Mouse (Mus musculus): ENCODE results near the gene Tent4a. TPM values are rescaled to one million over a fixed set of nuclear protein-coding genes. Genes with fewer than 3 reads are reported as not detected.

The Tent4a gene
- polyA plus RNA-seq, 1 experiment from 2014 or later = 8.4 TPM

DNA sequence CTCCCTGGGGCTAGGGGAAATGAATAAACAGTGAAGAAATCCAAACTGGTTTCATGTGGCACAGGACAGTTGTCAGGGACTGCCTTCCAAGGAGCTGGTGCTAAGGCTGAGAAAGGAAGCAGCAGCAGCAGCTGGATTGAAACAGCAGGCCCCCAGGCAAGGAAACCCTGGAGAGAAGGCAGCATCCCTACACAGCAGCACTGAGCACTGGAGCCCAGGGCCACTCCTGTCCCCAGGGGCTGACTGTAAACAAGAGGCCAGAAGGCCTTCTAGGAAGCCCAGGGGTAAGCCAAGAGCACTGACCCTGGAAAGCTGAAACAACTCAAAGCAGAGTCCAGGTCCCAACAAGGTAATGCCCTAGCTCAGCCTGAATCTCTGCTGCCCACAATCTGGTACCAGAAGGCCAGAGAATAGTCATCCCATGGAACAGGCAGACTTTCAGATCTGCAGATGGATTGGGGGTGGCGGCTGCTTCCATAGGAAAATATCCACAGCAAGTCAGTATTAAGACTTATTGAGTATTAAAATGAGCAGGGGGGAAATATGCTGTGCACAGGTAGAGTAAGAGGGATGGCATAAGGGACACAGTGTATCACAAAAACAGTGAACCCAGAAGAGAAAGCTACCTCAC lies 12.1 kb downstream of the Tent4a start:
- Histone ChIP-seq H3K27ac (replicated peaks; ENCODE audit: low read depth, low read length) (no peak overlapping the region), H3K4me1 (ENCODE audit: control insufficient read depth, insufficient read depth, low read length) (peaks cover 10% of the 10 kb centered on the region), H3K9ac (ENCODE audit: low read length) (no peak overlapping the region), H3K4me3 (ENCODE audit: low read depth, low read length) (no peak overlapping the region), H3K36me3 (ENCODE audit: control insufficient read depth, insufficient read depth, low read length) (no peaks in the 10 kb centered on the region), H3K4me2 (ENCODE audit: low read depth, severe bottlenecking) (no peak overlapping the region), H3K9me3 (ENCODE audit: control insufficient read depth, low read length) (no peaks in the 10 kb centered on the region), H3K27me3 (ENCODE audit: control insufficient read depth, insufficient read depth, low read length) (no peaks in the 10 kb centered on the region)
- ATAC-seq (ENCODE audit: insufficient number of reproducible peaks, low FRiP score, low TSS enrichment, low read depth) (no peak), DNase-seq (ENCODE audit: low spot score) (no peak)
- WGBS = 96% methylated on average over 1 of the region's 1 CpGs

GRCm38 (mm10) chr13:69519137-69519536 lies 15.3 kb downstream of the Tent4a start:
- Histone ChIP-seq H3K9me3 (ENCODE audit: control insufficient read depth, low read length) (no peaks in the 10 kb centered on the region), H3K4me2 (ENCODE audit: low read depth, severe bottlenecking) (no peak overlapping the region), H3K36me3 (ENCODE audit: control insufficient read depth, insufficient read depth, low read length) (no peaks in the 10 kb centered on the region; the same call in 1 of the 2 replicates), H3K4me3 (ENCODE audit: low read depth, low read length) (no peak overlapping the region), H3K27me3 (ENCODE audit: control insufficient read depth, insufficient read depth, low read length) (no peaks in the 10 kb centered on the region), H3K9ac (ENCODE audit: low read length) (no peak overlapping the region), H3K27ac (replicated peaks; ENCODE audit: low read depth, low read length) (no peak overlapping the region), H3K4me1 (ENCODE audit: control insufficient read depth, insufficient read depth, low read length) (peaks cover 8% of the 10 kb centered on the region)
- WGBS = 83% methylated on average over 6 of the region's 6 CpGs
- DNase-seq (ENCODE audit: low spot score) (no peak), ATAC-seq (ENCODE audit: insufficient number of reproducible peaks, low FRiP score, low TSS enrichment, low read depth) (no peak)

- H3K36me3 ChIP-seq (ENCODE audit: control insufficient read depth, insufficient read depth, low read length) = peaks cover 2% of the 10 kb centered on the region; the same call in 1 of the 2 replicates
- H3K4me2 ChIP-seq (ENCODE audit: low read depth, severe bottlenecking) = no peak overlapping the region
- ATAC-seq (ENCODE audit: insufficient number of reproducible peaks, low FRiP score, low TSS enrichment, low read depth) (no peak), DNase-seq (ENCODE audit: low spot score) (no peak)
- no peaks in the 10 kb centered on the region for H3K9me3 ChIP-seq (ENCODE audit: control insufficient read depth, low read length)
- H3K27ac ChIP-seq (replicated peaks; ENCODE audit: low read depth, low read length) = no peak overlapping the region
- no peak overlapping the region for H3K9ac ChIP-seq (ENCODE audit: low read length)
- H3K27me3 ChIP-seq (ENCODE audit: control insufficient read depth, insufficient read depth, low read length) = no peaks in the 10 kb centered on the region
- no peak overlapping the region for H3K4me3 ChIP-seq (ENCODE audit: low read depth, low read length)
- 89% methylated on average over 6 of the region's 6 CpGs for WGBS
- H3K4me1 ChIP-seq (ENCODE audit: control insufficient read depth, insufficient read depth, low read length) = peaks cover 8% of the 10 kb centered on the region
Measured at GRCm38 (mm10) chr13:69517445-69517844, 17.0 kb downstream of the Tent4a start.

DNA sequence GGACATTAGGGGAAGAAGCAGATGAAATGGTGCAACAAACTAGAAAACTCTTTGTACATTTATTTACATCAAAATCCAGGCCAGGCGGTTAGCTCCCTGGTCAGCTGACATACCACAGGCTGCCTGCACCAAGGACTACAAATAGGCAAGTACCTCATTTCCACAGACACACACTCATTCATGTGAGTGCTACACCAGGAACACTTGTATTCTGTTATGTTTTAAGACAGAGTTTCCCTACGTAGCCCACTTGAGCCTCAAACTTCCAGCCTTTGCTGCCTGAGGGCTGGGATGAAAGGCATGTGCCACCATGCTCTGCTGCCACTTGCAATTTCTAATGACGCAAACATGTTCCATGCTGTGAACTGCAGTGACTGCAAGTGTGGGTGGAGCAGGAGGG lies 19.3 kb downstream of the Tent4a start:
- Histone ChIP-seq H3K36me3 (ENCODE audit: control insufficient read depth, insufficient read depth, low read length) (peaks cover 8% of the 10 kb centered on the region; the same call in 1 of the 2 replicates), H3K4me1 (ENCODE audit: control insufficient read depth, insufficient read depth, low read length) (peaks cover 5% of the 10 kb centered on the region; the same call in 1 of the 2 replicates), H3K9me3 (ENCODE audit: control insufficient read depth, low read length) (no peaks in the 10 kb centered on the region), H3K9ac (ENCODE audit: low read length) (no peak overlapping the region), H3K4me2 (ENCODE audit: low read depth, severe bottlenecking) (no peak overlapping the region), H3K27ac (replicated peaks; ENCODE audit: low read depth, low read length) (no peak overlapping the region), H3K27me3 (ENCODE audit: control insufficient read depth, insufficient read depth, low read length) (no peaks in the 10 kb centered on the region), H3K4me3 (ENCODE audit: low read depth, low read length) (no peak overlapping the region)
- WGBS = 77% methylated on average over 3 of the region's 3 CpGs
- ATAC-seq (ENCODE audit: insufficient number of reproducible peaks, low FRiP score, low TSS enrichment, low read depth) (no peak), DNase-seq (ENCODE audit: low spot score) (no peak)

DNA sequence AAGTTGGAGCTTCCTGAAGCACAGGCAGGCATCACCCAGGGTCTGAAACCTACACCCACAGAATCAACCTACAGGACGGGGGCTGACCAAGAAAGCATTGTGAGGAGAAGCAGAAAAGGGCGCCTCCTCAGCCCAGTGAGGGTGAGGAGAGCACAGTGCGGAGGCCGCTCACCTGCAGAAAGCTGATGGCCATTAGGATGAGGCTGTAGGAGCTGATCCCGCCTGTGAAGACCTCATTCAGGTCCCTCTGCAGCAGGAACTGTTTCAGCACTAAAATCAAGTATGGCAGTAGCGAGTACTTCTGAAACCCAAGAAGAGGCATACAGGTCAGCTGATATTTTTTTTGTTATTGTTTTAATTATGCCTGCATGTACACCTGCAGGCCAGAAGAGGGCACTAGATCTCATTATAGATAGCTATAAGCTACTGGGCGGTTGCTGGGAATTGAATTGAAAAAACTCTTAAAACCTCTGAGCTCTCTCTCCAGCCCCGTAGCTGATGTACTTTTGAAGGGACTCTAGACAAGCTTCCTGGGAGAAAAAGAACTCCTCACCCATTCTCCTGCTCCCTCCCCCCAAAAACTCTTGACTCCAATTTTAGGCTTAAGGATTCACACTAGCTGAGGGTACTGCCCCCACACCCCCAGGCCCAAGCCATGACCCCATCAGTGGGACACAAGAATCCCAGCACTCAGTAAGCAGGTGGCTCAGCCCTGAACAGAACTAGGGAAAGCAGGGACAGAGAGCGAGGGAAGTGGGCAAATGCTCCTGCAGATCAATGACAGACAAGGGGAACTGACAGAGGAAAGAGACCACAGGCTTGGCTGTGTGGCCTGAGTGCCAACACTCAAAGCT lies 24.8 kb downstream of the Tent4a start:
- H3K36me3 ChIP-seq (ENCODE audit: control insufficient read depth, insufficient read depth, low read length) = peaks cover 12% of the 10 kb centered on the region
- H3K9me3 ChIP-seq (ENCODE audit: control insufficient read depth, low read length) = no peaks in the 10 kb centered on the region
- no peak overlapping the region for H3K4me2 ChIP-seq (ENCODE audit: low read depth, severe bottlenecking)
- DNase-seq (ENCODE audit: low spot score) = no peak
- ATAC-seq (ENCODE audit: insufficient number of reproducible peaks, low FRiP score, low TSS enrichment, low read depth) = peak; percentile 75
- H3K27ac ChIP-seq (replicated peaks; ENCODE audit: low read depth, low read length) = no peak overlapping the region
- H3K4me3 ChIP-seq (ENCODE audit: low read depth, low read length) = no peak overlapping the region
- H3K4me1 ChIP-seq (ENCODE audit: control insufficient read depth, insufficient read depth, low read length) = no peaks in the 10 kb centered on the region
- H3K27me3 ChIP-seq (ENCODE audit: control insufficient read depth, insufficient read depth, low read length) = no peaks in the 10 kb centered on the region
- 68% methylated on average over 9 of the region's 9 CpGs for WGBS
- H3K9ac ChIP-seq (ENCODE audit: low read length) = no peak overlapping the region

DNA sequence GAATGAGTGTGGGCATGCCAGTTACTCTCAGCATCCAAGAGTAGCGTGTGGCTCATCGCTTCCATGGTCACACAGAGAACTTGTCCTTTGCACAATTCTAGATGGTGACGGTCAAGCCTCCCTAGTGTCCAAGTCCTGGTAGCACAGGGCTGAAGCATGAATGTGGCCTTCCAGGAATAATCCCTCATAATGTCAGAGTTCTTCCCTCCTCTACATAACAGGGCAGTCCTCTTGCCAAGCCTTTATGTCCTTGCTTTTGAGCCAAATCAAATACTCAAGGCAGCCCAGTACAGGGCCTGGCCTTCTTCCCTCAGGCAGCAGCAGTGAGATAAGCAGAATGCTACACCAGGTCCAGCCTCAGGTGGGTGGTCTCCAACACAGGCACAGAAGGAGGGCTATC lies 26.8 kb downstream of the Tent4a start:
- Histone ChIP-seq H3K4me1 (ENCODE audit: control insufficient read depth, insufficient read depth, low read length) (no peaks in the 10 kb centered on the region), H3K9ac (ENCODE audit: low read length) (no peak overlapping the region), H3K27me3 (ENCODE audit: control insufficient read depth, insufficient read depth, low read length) (no peaks in the 10 kb centered on the region), H3K4me2 (ENCODE audit: low read depth, severe bottlenecking) (no peak overlapping the region), H3K36me3 (ENCODE audit: control insufficient read depth, insufficient read depth, low read length) (peaks cover 14% of the 10 kb centered on the region), H3K9me3 (ENCODE audit: control insufficient read depth, low read length) (no peaks in the 10 kb centered on the region), H3K27ac (replicated peaks; ENCODE audit: low read depth, low read length) (no peak overlapping the region), H3K4me3 (ENCODE audit: low read depth, low read length) (no peak overlapping the region)
- ATAC-seq (ENCODE audit: insufficient number of reproducible peaks, low FRiP score, low TSS enrichment, low read depth) = no peak
- no peak for DNase-seq (ENCODE audit: low spot score)
- WGBS = 94% methylated on average over 3 of the region's 3 CpGs

- no peak overlapping the region for H3K4me2 ChIP-seq (ENCODE audit: low read depth, severe bottlenecking)
- H3K9me3 ChIP-seq (ENCODE audit: control insufficient read depth, low read length) = no peaks in the 10 kb centered on the region
- no peak for ATAC-seq (ENCODE audit: insufficient number of reproducible peaks, low FRiP score, low TSS enrichment, low read depth)
- no peak overlapping the region for H3K4me3 ChIP-seq (ENCODE audit: low read depth, low read length)
- no peak overlapping the region for H3K27ac ChIP-seq (replicated peaks; ENCODE audit: low read depth, low read length)
- H3K27me3 ChIP-seq (ENCODE audit: control insufficient read depth, insufficient read depth, low read length) = no peaks in the 10 kb centered on the region
- no peaks in the 10 kb centered on the region for H3K4me1 ChIP-seq (ENCODE audit: control insufficient read depth, insufficient read depth, low read length)
- peaks cover 18% of the 10 kb centered on the region for H3K36me3 ChIP-seq (ENCODE audit: control insufficient read depth, insufficient read depth, low read length)
- 92% methylated on average over 12 of the region's 12 CpGs for WGBS
- no peak for DNase-seq (ENCODE audit: low spot score)
- no peak overlapping the region for H3K9ac ChIP-seq (ENCODE audit: low read length)
Measured at GRCm38 (mm10) chr13:69506341-69507086, 27.9 kb downstream of the Tent4a start.

GRCm38 (mm10) chr13:69502863-69503262 lies 31.6 kb downstream of the Tent4a start:
- H3K4me1 ChIP-seq (ENCODE audit: control insufficient read depth, insufficient read depth, low read length) = no peaks in the 10 kb centered on the region
- H3K4me2 ChIP-seq (ENCODE audit: low read depth, severe bottlenecking) = no peak overlapping the region
- ATAC-seq (ENCODE audit: insufficient number of reproducible peaks, low FRiP score, low TSS enrichment, low read depth) (no peak), DNase-seq (ENCODE audit: low spot score) (no peak)
- H3K36me3 ChIP-seq (ENCODE audit: control insufficient read depth, insufficient read depth, low read length) = peaks cover 29% of the 10 kb centered on the region
- H3K27ac ChIP-seq (replicated peaks; ENCODE audit: low read depth, low read length) = no peak overlapping the region
- H3K27me3 ChIP-seq (ENCODE audit: control insufficient read depth, insufficient read depth, low read length) = no peaks in the 10 kb centered on the region
- no peak overlapping the region for H3K9ac ChIP-seq (ENCODE audit: low read length)
- no peaks in the 10 kb centered on the region for H3K9me3 ChIP-seq (ENCODE audit: control insufficient read depth, low read length)
- 87% methylated on average over 5 of the region's 5 CpGs for WGBS
- H3K4me3 ChIP-seq (ENCODE audit: low read depth, low read length) = no peak overlapping the region

Data from limb, embryonic 11.5 days (tissue).